9 mouse cellular contexts compared by ENCODE assay signal in the genomic region with DNA sequence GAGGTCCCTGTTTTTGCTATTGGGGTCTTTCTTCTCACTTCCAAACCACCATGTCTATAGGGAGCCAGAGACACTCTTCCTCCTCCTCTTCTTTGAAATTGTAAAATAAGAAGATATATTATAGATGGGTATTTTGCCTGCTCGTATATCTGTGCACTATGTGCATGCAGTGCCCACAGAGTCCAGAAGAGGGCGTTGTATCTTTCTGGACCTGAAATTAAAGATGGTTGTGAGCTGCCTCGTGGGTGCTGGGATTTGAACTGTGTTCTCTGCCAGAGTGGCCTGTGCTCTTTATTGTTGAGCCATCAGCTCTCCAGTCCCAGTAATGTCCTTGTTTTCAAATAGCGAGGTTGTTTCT.
A peak's percentile ranks its signal among the peaks of the same experiment; 100 is the strongest.
DNase-seq lines count a peak whose midpoint lies in the region; ATAC-seq and TF ChIP-seq lines count a peak whose summit lies in the region.
"Had no signal": no experiment of that assay in that cellular context is flagged by ENCODE, and none has a peak within 500 bp of the region (broad histone marks: within the 10 kb centered on the region; RNA-seq: fewer than 3 reads in every experiment).

No protein-coding gene starts in this region.

- H3K27ac ChIP-seq in lung, embryonic 15.5 days = peak overlapping the region; percentile 38; the same call in 1 of the 2 replicates
- no peak overlapping the region for H3K27ac ChIP-seq in embryonic facial prominence, embryonic 12.5 days
- H3K27ac ChIP-seq in intestine, embryonic 16.5 days (ENCODE audit: low read length) = no peak overlapping the region
- no peak overlapping the region for H3K27ac ChIP-seq in small intestine, adult 2 months (ENCODE audit: insufficient read depth, low read depth, low read length)

- no peak; the same call in 1 of the 2 replicates for ATAC-seq in lung, embryonic 15.5 days (ENCODE audit: borderline replicate concordance, extremely low read depth, low FRiP score, low TSS enrichment)
- ATAC-seq in embryonic facial prominence, embryonic 12.5 days (ENCODE audit: insufficient number of reproducible peaks, insufficient read depth, low FRiP score, low TSS enrichment) = no peak
- no peak for ATAC-seq in intestine, embryonic 16.5 days

- WGBS in lung, embryonic 15.5 days = 44% methylated on average over 4 of the region's 4 CpGs
- WGBS in embryonic facial prominence, embryonic 12.5 days = 52% methylated on average over 4 of the region's 4 CpGs
- 50% methylated on average over 4 of the region's 4 CpGs for WGBS in intestine, embryonic 16.5 days
- 33% methylated on average over 4 of the region's 4 CpGs for WGBS in small intestine, adult 2 months

- peak overlapping the region; percentile 28 for H3K4me3 ChIP-seq in lung, embryonic 15.5 days
- H3K4me3 ChIP-seq in embryonic facial prominence, embryonic 12.5 days = no peak overlapping the region
- 0 out of 2 replicates have a peak overlapping the region, but pooled peaks have one; percentile 8 for H3K4me3 ChIP-seq in intestine, embryonic 16.5 days (ENCODE audit: low read length)
- H3K4me3 ChIP-seq in small intestine, adult 2 months (ENCODE audit: low read depth, low read length) = 0 out of 2 replicates have a peak overlapping the region, but pooled peaks have one; percentile 1

- TF ChIP-seq CTCF in small intestine, adult 2 months (IDR thresholded peaks at IDR 0.05; ENCODE audit: extremely low read depth, insufficient read length, insufficient replicate concordance, low read depth, low read length) = peak; percentile 30; the same call in 1 of the 2 replicates

- H3K9ac ChIP-seq in lung, embryonic 15.5 days = no peak overlapping the region
- H3K9ac ChIP-seq in embryonic facial prominence, embryonic 12.5 days = no peak overlapping the region
- H3K9ac ChIP-seq in intestine, embryonic 16.5 days (ENCODE audit: low read depth, low read length) = no peak overlapping the region

- H3K27me3 ChIP-seq in lung, embryonic 15.5 days = no peaks in the 10 kb centered on the region
- H3K27me3 ChIP-seq in embryonic facial prominence, embryonic 12.5 days = no peaks in the 10 kb centered on the region
- H3K27me3 ChIP-seq in intestine, embryonic 16.5 days (replicated peaks; ENCODE audit: control insufficient read depth, insufficient read depth, low read length) = no peaks in the 10 kb centered on the region
- H3K27me3 ChIP-seq in small intestine, adult 2 months (ENCODE audit: control insufficient read depth, insufficient read depth, low read length) = no peaks in the 10 kb centered on the region

- H3K4me1 ChIP-seq in lung, embryonic 15.5 days = peaks cover 7% of the 10 kb centered on the region; the same call in 1 of the 2 replicates
- peaks cover 9% of the 10 kb centered on the region; the same call in 1 of the 2 replicates for H3K4me1 ChIP-seq in embryonic facial prominence, embryonic 12.5 days
- no peaks in the 10 kb centered on the region for H3K4me1 ChIP-seq in intestine, embryonic 16.5 days (ENCODE audit: control insufficient read depth, insufficient read depth, low read length)
- H3K4me1 ChIP-seq in small intestine, adult 2 months (ENCODE audit: control insufficient read depth, insufficient read depth, insufficient read length, low read length) = no peaks in the 10 kb centered on the region

- H3K36me3 ChIP-seq in lung, embryonic 15.5 days = no peaks in the 10 kb centered on the region
- H3K36me3 ChIP-seq in embryonic facial prominence, embryonic 12.5 days = no peaks in the 10 kb centered on the region
- H3K36me3 ChIP-seq in intestine, embryonic 16.5 days (ENCODE audit: control insufficient read depth, insufficient read depth, low read length) = no peaks in the 10 kb centered on the region
- no peaks in the 10 kb centered on the region for H3K36me3 ChIP-seq in small intestine, adult 2 months (ENCODE audit: control insufficient read depth, insufficient read depth, low read length)

- no peak for DNase-seq in lung, adult 18-20 months
- DNase-seq in spleen, postnatal 14 days (ENCODE audit: low spot score in 2 of 2) = no peak
- DNase-seq in right cerebral cortex, postnatal 25 days = no peak
- DNase-seq in layer of hippocampus, adult 9-11 months = no peak
- DNase-seq: kidney, adult 2 months had no signal

- H3K4me2 ChIP-seq in lung, embryonic 15.5 days = peak overlapping the region; percentile 46
- peak overlapping the region; percentile 35 for H3K4me2 ChIP-seq in embryonic facial prominence, embryonic 12.5 days (replicated peaks)
- no peak overlapping the region; the same call in 1 of the 2 replicates for H3K4me2 ChIP-seq in intestine, embryonic 16.5 days (ENCODE audit: low read depth, low read length)

- no peaks in the 10 kb centered on the region for H3K9me3 ChIP-seq in lung, embryonic 15.5 days
- no peaks in the 10 kb centered on the region for H3K9me3 ChIP-seq in embryonic facial prominence, embryonic 12.5 days
- H3K9me3 ChIP-seq in intestine, embryonic 16.5 days (ENCODE audit: control insufficient read depth, low read length) = no peaks in the 10 kb centered on the region

- TF ChIP-seq POLR2A in small intestine, adult 2 months (IDR thresholded peaks at IDR 0.05; ENCODE audit: low read depth, low read length) = no peak
